Mouse (Mus musculus): ENCODE results near the gene Ythdf1.

DNA sequence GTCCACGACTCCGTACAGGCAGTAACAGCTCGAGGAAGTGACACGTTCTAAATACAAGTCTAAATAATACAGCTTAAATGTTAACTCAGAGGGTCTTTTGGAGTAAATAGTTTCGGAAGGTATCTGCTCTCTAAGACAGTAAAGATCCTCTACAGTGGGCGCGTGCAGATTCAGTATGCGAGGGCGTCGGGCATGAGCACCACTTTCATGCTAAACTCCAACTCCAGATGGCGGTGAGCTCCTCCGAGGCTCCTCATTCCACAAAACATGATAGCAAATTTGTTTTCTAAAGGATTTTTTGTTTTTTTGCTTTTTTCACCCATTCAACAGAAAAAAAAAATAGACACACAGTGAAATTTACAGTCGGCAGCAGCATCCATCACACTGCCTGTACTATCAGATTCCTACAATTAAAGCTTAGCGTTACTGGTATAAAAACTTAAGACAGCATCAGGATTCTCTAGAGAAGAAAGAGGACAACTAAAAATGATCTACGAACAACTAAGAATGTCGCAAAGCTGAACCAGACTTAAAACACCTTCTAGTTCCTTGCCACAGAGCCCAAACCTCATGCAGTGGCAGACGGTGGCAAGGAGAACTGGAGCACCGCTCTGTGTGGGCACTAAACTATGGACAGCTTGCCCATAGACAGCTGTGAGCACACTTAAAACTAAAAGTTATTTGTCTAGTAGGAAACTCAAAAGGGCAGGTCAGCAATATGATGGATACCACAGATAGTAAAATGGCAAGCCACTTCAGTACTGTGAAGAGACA is 16.1 kb downstream of the Ythdf1 start:
- no peak for TF ChIP-seq CTCF (IDR thresholded peaks at IDR 0.05; ENCODE audit: borderline replicate concordance, control insufficient read depth, extremely low read depth, insufficient read depth, low read length, poor library complexity)
- no peak for TF ChIP-seq POLR2A (IDR thresholded peaks at IDR 0.05; ENCODE audit: control insufficient read depth, extremely low read depth, insufficient read depth, low read length, poor library complexity)
